Mouse (Mus musculus) liver, embryonic 14 days (tissue): ENCODE data around the gene Gm10665. TPM values are rescaled to one million over a fixed set of nuclear protein-coding genes. Genes with fewer than 3 reads are reported as not detected.

Experiments
- polyA plus RNA-seq: library from polyadenylated mRNA; depleted of rRNA; stranded (reverse); fragments of >200 nt; gene quantifications from 2 replicates; pipeline ENCODE4 v1.2.3, GENCODE M21; 2012; rRNA removed

Gm10665 gene
- polyA plus RNA-seq = not detected in 2 replicates

DNA sequence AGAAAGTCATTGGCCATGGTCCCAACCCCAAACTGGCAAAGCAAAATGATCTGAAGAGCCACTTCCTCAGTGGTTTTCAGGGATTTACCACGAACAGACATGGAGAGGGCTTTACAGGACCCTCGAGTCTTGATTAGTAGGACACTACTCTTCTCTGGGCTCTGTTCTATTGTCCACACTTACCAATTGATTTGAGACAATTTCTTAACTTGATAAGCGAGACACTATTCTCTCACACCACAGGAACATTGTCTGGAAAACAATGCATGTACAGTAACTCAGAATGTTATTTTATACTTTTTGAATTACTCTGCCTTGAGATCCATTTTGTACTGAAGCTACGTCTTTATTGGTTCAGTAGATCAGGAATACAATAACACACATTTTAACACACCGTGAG, at the start of gene Gm10665:
Gene Gm10665, minus strand, starts transcription at position 101 of the 400 bp plus-strand sequence.

GRCm38 (mm10) chr7:22499578-22499977, 35.7 kb upstream of the Gm10665 start, which contains the start of gene Vmn1r151:
Gene Vmn1r151 (minus strand): TSS chr7:22499678.

GRCm38 (mm10) chr7:22438129-22438528, 25.7 kb downstream of the Gm10665 start, which contains the start of gene Vmn1r149:
Gene Vmn1r149 (minus strand): TSS chr7:22438229.

DNA sequence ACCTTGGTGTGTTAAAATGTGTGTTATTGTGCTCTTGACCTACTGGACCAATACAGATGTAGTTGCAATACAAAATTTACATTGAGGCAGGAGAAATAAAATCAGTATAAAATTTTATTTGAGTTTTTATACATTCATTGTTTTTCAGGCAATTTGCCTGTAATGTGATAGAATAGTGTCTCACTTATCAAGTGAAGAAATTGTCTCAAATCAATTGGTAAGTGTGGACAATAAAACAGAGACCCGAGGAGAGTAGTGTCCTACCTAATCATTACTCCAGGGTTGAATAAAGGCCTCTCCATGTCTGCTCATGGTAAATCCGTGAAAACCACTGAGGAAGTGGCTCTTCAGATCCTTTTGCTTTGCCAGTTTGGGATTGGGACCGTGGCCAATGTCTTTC, 50.6 kb downstream of the Gm10665 start, which contains the start of gene Vmn1r148:
Gene Vmn1r148, plus strand, starts transcription at position 301 of the 400 bp plus-strand sequence.

Other genes starting within 250 kb of the Gm10665 start
- not detected in 2 replicates for gene Gm8453, start 234.6 kb downstream of the Gm10665 start, polyA plus RNA-seq
- not detected in 2 replicates for gene Gm4187, start 134.4 kb downstream of the Gm10665 start, polyA plus RNA-seq
- gene Gm8660, start 93.0 kb downstream of the Gm10665 start, polyA plus RNA-seq = not detected in 2 replicates
- gene Vmn1r148, start 50.5 kb downstream of the Gm10665 start, polyA plus RNA-seq = not detected in 2 replicates
- not detected in 2 replicates for gene Vmn1r149, start 25.8 kb downstream of the Gm10665 start, polyA plus RNA-seq
- gene Vmn1r151, start 35.6 kb upstream of the Gm10665 start, polyA plus RNA-seq = not detected in 2 replicates
- gene Vmn1r152, start 58.9 kb upstream of the Gm10665 start, polyA plus RNA-seq = not detected in 2 replicates
- not detected in 2 replicates for gene Gm8677, start 70.8 kb upstream of the Gm10665 start, polyA plus RNA-seq
- gene Gm4201, start 101.3 kb upstream of the Gm10665 start, polyA plus RNA-seq = not detected in 2 replicates
- gene Gm4565, start 124.1 kb upstream of the Gm10665 start, polyA plus RNA-seq = not detected in 2 replicates
- not detected in 2 replicates for gene Vmn1r155, start 193.9 kb upstream of the Gm10665 start, polyA plus RNA-seq
- not detected in 2 replicates for gene Gm8693, start 228.2 kb upstream of the Gm10665 start, polyA plus RNA-seq